Mouse (Mus musculus) T-helper 1 cell (primary cell): ENCODE results near the gene Dnah5.

Experiments
- in situ Hi-C: fragments of 300-600 bp; cut with MboI, MseI; formaldehyde crosslinking; loops from one replicate; pipeline ENCODE4 v1.15.1; 2025; ENCODE audit warnings: high pct_unique_total_duplicates

Dnah5 gene

DNA sequence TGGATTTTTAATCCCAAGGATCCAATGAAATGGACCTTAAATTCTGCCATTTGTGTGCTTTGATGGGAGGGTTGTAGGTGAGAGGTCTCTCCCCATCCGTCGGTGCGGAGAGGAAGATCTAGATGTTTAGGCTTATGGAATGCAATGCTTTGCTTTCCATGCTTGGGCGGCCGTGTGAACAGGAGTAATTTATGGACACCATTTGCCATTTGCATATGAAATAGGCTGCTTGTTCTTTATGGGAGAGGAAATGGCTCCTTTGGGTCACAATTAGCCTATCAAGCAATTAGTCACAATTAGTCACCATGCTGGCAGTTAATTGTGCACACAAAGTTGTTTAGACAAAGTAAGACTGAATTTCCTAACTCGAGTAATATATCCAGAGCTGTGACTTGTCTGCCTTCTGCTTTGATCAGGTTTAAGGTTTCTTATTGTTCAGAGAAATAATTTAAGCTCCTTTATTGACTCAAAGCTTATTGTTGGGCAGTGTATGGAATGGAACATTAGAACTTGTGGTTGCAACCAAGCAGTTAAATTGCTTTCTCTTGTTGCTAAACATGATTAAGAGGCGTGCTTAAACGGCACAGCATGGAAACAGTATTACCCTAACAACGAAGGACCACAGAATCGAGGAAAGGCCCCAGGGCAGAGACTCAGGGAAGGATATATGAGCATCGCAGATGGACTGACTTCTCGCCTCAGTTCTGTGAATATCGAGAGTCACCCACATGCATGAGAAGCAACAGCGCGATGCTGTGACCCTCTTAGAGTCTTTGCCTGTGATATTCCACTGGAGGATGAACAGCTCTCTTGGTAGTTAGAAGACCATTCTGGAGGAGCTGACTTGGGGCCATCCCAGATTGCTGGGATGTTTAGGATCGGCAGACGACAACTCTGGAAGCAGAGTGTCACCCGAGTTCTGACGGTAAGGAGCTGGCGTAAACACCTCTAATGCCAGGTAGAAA, at the start of gene Dnah5:
Gene Dnah5 (plus strand): TSS at position 642 of the 965 bp plus-strand sequence.
- in situ Hi-C loops = no loop called here

DNA sequence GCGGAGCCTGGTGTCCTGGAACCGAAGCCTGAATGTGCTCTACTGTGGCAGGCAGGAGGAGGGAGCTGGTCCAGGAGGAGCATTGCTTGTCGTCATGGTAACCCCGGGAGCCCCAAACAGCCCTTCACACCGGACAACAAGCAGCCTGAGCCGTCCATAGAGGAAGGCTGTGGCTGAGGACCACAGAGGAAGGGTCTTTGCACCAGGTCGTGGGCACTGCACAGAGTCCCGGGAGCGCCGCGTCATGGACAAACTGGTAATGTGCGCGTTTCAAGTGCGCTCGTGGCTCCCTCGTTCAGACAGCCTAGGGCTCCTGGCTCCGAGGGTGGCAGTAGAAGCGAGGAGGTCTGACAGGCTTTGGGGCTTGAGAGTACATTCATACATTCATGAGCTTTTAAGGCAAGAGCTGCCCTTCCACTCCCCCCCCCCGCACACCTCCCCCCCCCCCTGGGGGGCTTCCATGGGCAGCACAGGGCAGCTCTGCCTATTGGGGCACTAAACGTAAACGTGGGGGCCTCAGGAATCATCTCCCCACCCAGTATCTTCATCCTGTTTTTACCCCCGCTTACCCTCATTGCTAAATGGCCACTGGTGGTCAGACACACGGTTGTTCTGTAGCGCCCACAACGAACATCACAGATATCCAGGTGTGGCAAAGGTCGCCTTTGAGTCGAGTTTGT, 48.6 kb upstream of the Dnah5 start:
- in situ Hi-C loops = no loop called here

GRCm38 (mm10) chr15:28158771-28159489, 44.6 kb upstream of the Dnah5 start:
- in situ Hi-C loops = no loop called here

GRCm38 (mm10) chr15:28162291-28162690, 41.3 kb upstream of the Dnah5 start:
- in situ Hi-C loops = no loop called here

GRCm38 (mm10) chr15:28165234-28165633, 38.3 kb upstream of the Dnah5 start:
- in situ Hi-C loops = no loop called here

- in situ Hi-C loops = no loop called here
These were observed 37.5 kb upstream of the Dnah5 start for GRCm38 (mm10) chr15:28166090-28166489.

GRCm38 (mm10) chr15:28178951-28179350, 24.6 kb upstream of the Dnah5 start:
- in situ Hi-C loops = no loop called here

- in situ Hi-C loops = no loop called here
These were observed 24.0 kb upstream of the Dnah5 start for GRCm38 (mm10) chr15:28179556-28179955.

DNA sequence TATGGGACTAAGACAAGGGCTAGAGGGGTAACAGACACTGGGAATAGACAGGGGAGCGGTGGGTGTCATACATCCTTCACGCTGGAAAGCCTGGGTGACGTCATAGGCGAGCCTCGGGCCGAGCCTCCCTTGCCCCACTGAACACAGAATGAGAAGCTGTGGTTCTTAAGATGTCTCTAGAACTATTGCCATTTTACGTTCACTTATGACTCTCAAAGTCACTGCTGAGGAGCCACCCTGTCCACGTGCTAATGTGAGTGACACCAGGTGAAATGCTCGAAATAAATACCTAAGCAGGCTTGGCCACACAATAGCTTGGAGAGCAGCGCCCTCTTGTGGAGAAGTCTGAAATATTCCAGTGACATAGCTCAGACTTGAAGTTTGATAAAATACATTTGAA, 21.7 kb upstream of the Dnah5 start:
- in situ Hi-C loops = loop anchor here (5.0 kb wide), 1 partner anchor 260 kb away; no protein-coding TSS in a partner anchor

DNA sequence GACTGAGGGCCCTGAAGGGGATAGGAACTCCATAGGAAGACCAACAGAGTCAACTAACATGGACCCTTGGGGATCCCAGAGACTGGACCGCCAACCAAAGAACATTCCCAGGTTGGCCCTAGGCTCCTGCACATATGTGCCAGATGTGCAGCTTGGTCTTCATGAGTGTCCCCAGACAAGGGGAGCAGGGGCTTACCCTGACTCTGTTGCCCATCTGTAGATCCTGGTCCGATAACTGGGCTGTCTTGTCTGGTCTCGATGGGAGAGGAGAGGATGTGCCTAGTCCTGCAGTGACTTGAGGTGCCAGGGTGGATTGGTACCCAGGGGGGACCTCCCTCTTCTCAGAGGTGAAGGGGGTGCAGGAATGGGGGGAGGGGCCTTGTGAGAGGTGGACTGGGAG, 21.0 kb upstream of the Dnah5 start:
- in situ Hi-C loops = loop anchor here (5.0 kb wide), 1 partner anchor 260 kb away; no protein-coding TSS in a partner anchor

GRCm38 (mm10) chr15:28187472-28188360, 15.8 kb upstream of the Dnah5 start:
- in situ Hi-C loops = no loop called here

DNA sequence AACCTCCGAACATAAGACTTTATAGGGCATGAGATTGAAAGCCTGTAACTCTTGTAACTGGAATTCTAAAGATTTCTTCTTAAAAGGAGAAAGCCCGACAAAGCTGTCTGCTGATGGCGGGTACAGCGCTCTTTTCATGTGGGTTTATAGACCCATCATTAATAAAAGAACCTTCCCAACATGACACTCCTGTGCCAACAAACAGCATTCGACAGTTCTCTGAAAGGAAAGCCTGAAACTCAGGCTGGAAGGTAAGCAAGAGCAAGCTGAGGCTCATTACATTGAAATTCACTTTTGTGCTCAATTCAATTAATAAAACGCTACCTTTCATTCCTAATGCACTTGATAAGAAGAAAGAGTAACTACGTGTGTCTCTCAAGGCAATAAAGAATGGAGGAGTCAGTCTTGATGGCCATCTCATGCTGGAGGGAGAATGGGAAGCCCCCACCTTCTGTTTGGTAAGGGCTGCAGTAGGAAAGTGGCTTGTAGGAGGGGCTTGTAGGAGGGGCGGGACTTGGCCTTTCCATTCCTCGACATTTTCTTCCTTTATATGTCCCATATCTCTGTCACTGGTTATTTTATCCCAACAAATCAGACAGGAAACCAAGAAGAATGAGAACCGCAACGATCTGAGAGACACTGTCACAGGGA, 15.1 kb upstream of the Dnah5 start:
- in situ Hi-C loops = no loop called here

- in situ Hi-C loops = no loop called here
These were observed 13.9 kb upstream of the Dnah5 start for GRCm38 (mm10) chr15:28189668-28190067.

GRCm38 (mm10) chr15:28198609-28199008, 4.9 kb upstream of the Dnah5 start:
- in situ Hi-C loops = no loop called here

GRCm38 (mm10) chr15:28204626-28205025, 1.1 kb downstream of the Dnah5 start:
- in situ Hi-C loops = no loop called here

- in situ Hi-C loops = no loop called here
These were observed 4.0 kb downstream of the Dnah5 start for GRCm38 (mm10) chr15:28207545-28207944.

- in situ Hi-C loops = no loop called here
These were observed 9.5 kb downstream of the Dnah5 start for GRCm38 (mm10) chr15:28213057-28213456.

GRCm38 (mm10) chr15:28216358-28216757, 12.8 kb downstream of the Dnah5 start:
- in situ Hi-C loops = no loop called here

GRCm38 (mm10) chr15:28227316-28227715, 23.8 kb downstream of the Dnah5 start:
- in situ Hi-C loops = no loop called here

- in situ Hi-C loops = loop anchor here (25.0 kb wide), 1 partner anchor 1648 kb away; no protein-coding TSS in a partner anchor
These were observed 56.7 kb downstream of the Dnah5 start for GRCm38 (mm10) chr15:28260250-28260649.
